Mouse (Mus musculus) liver, postnatal 0 days (tissue): ENCODE results near the gene Myo1d.

Experiments used
- CTCF ChIP-seq: sonication (generic); IDR thresholded peaks from 2 replicates; pipeline ENCODE4 v1.5.1; 2016; ENCODE audit warnings: antibody characterized with exemption, low read depth
- EP300 ChIP-seq: IDR thresholded peaks from 2 replicates; pipeline ENCODE4 v1.6.1; 2016; ENCODE audit warnings: antibody characterized with exemption, low read depth, mild to moderate bottlenecking

DNA sequence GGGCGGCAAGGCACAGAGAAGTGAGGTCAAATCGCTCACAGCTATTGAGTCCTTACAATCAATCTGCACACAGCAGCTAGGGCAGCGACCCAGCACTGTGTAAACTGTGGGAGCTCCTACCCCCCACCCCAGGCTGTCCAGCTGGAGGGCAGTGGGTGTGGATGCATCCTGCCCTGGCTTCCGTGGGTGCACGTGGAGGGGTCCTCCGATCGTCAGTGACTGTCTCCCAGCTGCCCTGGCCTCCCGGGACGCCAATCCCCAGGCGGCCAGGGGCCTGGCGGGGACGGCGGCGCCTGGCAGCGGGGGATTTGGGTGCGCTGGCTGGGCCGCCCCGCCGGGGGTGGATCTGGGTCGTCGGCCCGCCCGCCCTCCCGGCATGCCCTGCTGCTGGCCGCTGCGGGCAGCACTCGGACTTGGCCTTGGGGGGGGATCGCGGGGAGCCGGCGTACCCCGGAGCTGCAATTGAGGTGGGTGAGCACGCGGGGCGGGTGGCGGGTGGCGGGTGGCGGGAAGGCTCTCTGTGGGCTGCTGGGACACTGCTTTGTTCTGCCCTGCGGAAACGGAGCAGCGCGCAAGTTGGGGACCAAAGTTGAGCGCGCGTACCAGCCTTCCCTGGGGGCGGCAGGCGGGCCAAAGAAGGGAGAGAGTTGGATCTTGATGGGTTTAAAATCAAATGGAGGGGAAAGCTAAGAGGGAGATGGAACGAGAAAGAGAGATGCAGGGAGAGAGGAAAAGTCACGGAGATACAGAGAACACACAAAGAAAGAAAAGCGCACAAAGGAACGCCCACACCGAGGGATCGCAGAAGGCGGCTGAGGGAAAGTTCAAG lies 30.4 kb upstream of the Myo1d start, which contains the start of gene Tmem98:
- TF ChIP-seq CTCF (no peak), EP300 (no peak)
